Mouse (Mus musculus) embryonic fibroblast, embryonic 13.5 days (primary cell): ENCODE results near the gene Tra2b. TPM values are rescaled to one million over a fixed set of nuclear protein-coding genes. Genes with fewer than 3 reads are reported as not detected.
"Not testable (repeated sequence)": the region's sequence is repeated elsewhere in the genome, so short reads cannot be mapped to it uniquely, and the experiment has no call there.

Experiments
- H3K27ac ChIP-seq: 2 replicates; pipeline ENCODE4 v1.5.1; 2012; ENCODE audit warnings: low read length, control low read depth, inconsistent platforms; ENCODE audit not compliant: insufficient read depth
- H3K4me1 ChIP-seq: 2 replicates; pipeline ENCODE4 v1.6.1; 2011; ENCODE audit warnings: low read length; ENCODE audit not compliant: control insufficient read depth, insufficient read depth
- H3K4me3 ChIP-seq: 2 replicates; pipeline ENCODE4 v1.5.1; 2011; ENCODE audit warnings: mild to moderate bottlenecking, control low read depth, low read length; ENCODE audit not compliant: insufficient read depth
- CTCF ChIP-seq: IDR thresholded peaks from 2 replicates; pipeline ENCODE4 v1.5.1; 2011; ENCODE audit warnings: mild to moderate bottlenecking, control low read depth, low read length, moderate library complexity, borderline replicate concordance; ENCODE audit not compliant: insufficient read depth
- POLR2A ChIP-seq: IDR thresholded peaks from 2 replicates; pipeline ENCODE4 v1.6.1; 2011; ENCODE audit warnings: low read depth, mild to moderate bottlenecking, control low read depth, low read length, moderate library complexity
- polyA plus RNA-seq: library from polyadenylated mRNA; stranded (reverse); fragments of >200 nt; gene quantifications from 2 replicates; pipeline ENCODE4 v1.2.4, GENCODE M21; 2011; ENCODE audit warnings: low read depth; ENCODE audit not compliant: missing spikeins, insufficient read length

Gene Tra2b
- polyA plus RNA-seq, result 169 and 218 TPM in 2 replicates

DNA sequence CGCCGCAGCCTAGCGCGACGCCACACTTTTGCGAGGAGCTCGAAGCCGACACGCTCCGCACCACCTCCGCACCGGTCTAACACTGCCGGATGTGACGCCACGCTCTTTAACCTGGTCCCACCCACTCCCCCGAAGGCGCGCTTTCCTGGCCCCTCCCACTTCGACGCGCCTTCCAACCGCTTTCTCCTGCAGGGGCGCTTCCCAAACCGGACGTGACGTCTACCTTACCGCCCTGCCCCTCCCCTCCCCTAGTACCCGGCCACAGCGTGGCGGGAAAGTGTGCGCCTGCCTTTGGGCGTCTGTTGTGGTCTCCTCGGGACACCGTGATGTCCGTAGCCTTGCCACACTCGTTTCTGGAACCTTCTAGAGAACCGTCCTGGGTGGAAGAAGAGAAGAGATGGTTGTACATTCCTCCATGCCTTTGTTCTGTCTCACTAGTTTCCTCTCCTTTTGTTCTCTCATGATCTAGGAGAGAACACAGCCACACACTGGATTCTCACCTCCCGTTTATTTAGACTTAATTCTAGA is at the start of gene Tra2b:
TSS of gene Tra2b (minus strand) at position 157 of the 528 bp plus-strand sequence.
- H3K4me3 ChIP-seq, result peak within 1 kb of the TSS; percentile 93
- no peaks in the 10 kb centered on the region; the same call in 1 of the 2 replicates for H3K4me1 ChIP-seq
- H3K27ac ChIP-seq, result peak within 1 kb of the TSS; percentile 63
- TF ChIP-seq POLR2A (peak; percentile 93), CTCF (no peak)

DNA sequence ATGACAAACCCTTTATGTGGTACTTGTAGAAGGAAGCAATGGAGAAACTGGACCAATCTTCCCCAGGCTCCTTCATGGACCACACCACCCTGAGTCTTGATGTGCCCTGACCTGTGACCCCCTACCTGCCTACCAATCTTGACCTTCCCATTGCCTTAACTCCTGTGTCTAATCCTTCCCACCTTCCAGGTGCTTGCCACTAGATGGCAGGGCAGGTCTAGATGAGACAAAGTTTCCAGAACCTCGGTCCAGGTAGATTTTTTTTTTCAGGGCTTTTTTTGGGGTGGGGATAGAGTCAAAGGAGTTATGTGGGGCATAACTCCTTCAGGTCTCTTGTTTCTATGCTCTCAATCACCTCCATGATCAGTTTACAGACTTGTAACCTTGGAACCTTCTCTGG is 44.8 kb upstream of the Tra2b start:
- H3K4me1 ChIP-seq, result no peaks in the 10 kb centered on the region
- no peak overlapping the region for H3K4me3 ChIP-seq
- H3K27ac ChIP-seq, result no peak overlapping the region
- peak; percentile 55; the same call in 1 of the 2 replicates for TF ChIP-seq CTCF
- no peak for TF ChIP-seq POLR2A

DNA sequence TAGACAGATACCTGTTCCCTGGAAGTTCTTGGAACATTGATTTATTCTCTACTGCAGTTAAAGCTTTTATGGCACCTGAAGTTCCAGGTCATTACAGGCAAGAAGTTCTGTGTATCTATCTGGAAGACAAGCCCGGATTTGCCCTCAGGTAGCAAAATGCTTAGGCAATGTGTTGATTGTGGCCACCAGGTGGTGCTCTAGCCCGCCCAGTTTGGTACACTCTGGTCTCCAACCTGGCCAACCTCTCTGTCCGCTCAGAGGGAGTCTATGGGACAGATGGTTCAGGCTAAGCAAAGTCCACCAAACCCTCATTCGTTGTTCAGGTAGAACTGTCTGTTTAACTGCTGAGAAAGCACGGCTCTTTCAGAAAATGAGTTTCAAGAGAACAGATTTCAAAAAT is 36.8 kb upstream of the Tra2b start:
- Histone ChIP-seq H3K27ac (no peak overlapping the region), H3K4me3 (no peak overlapping the region), H3K4me1 (no peaks in the 10 kb centered on the region)
- no peak for TF ChIP-seq POLR2A
- peak; percentile 83 for TF ChIP-seq CTCF

DNA sequence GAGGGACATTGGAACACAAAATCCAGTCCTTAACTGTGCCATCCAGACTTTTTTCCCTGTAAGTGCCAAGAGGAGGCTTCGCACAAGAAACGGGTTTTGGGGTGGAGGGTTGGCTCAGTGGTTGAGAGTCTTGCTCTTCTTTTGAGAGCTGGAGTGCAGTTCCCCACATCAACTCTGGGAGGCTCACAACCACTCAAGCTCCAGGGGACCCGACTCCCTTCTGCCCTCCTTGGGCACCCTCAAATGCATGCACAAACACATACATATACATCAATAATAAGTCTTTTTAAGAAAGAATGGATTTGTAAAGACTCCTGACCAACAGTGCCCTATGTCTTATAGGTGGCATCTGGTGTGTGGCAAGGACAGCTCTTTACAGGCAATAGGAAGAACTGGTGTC is 35.6 kb upstream of the Tra2b start:
- H3K27ac ChIP-seq, result no peak overlapping the region
- no peak overlapping the region for H3K4me3 ChIP-seq
- TF ChIP-seq POLR2A, result no peak
- TF ChIP-seq CTCF, result no peak
- H3K4me1 ChIP-seq, result no peaks in the 10 kb centered on the region

DNA sequence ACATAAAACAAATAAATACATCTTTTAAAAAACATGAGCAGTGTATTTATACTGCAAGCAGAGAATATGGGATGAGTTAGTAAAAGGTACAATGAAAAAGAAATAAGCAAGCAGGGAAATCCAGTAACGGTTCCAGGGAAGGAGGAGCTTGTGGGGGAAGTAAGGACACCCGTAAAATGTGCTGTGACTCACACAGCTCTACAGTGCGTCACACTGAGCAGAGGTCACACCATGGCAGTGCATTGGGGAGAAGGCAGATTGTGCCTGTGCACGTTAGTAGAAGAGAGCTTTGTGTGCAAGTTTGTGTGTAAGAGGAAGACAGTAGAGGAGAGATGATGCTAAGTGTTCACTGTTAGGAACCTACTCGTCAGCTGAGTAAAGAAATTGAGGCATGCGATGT is 31.1 kb upstream of the Tra2b start:
- no peak for TF ChIP-seq POLR2A
- Histone ChIP-seq H3K4me1 (no peaks in the 10 kb centered on the region), H3K27ac (no peak overlapping the region), H3K4me3 (no peak overlapping the region)

DNA sequence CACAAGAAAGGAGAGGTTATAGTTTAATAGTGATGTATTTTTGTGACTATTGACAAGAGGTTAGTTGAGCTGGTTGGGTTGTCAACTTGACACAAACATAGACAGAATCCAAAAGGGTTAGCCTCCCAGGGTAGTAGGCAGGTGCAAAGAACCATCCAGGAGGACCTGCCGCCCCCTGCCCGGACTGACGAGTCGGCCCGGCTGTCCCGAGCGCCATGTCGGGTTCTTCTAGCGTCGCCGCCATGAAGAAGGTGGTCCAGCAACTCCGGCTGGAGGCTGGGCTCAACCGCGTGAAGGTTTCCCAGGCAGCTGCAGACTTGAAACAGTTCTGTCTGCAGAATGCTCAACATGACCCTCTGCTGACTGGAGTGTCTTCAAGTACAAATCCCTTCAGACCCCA is 29.0 kb upstream of the Tra2b start:
- not testable (repeated sequence) for H3K4me3 ChIP-seq, H3K27ac ChIP-seq, H3K4me1 ChIP-seq

DNA sequence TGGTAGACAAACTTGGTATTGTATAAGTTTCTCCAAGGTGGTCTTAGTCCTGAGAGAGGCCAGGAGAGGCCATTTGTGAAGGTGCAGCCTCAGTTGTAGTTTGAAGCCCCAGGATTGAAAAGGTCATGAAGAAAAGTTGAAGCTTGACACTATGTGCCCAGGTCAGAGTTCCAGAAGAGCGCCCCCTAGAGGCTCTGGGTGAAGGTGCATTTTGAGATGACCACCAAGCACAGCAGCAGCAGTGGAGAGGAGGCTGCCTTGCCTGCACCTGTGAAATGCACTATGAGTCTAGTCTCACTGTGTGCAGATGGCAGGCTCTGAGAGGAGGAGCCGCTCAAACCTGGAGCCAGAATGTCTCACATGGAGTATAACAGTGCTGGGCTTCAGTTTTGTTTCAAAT is 27.8 kb upstream of the Tra2b start:
- Histone ChIP-seq H3K4me3 (no peak overlapping the region), H3K4me1 (no peaks in the 10 kb centered on the region), H3K27ac (no peak overlapping the region)
- TF ChIP-seq CTCF (no peak), POLR2A (no peak)

DNA sequence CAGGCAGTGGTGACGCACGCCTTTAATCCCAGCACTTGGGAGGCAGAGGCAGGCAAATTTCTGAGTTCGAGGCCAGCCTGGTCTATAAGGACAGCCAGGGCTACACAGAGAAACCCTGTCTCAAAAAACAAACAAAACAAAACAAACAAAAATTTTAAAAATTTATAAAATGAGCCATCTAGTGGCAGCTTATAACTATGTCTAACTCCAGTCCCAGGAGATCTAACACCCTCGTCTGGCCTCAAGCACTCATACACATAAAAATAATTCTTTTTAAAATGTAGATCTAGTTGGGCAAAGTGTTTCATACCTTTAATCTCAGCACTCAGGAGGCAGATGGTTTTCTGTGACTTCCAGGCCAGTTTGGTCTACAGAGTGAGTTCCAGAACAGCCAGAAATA is 26.6 kb upstream of the Tra2b start:
- Histone ChIP-seq H3K27ac (no peak overlapping the region), H3K4me3 (no peak overlapping the region), H3K4me1 (no peaks in the 10 kb centered on the region)
- TF ChIP-seq CTCF (no peak), POLR2A (no peak)

DNA sequence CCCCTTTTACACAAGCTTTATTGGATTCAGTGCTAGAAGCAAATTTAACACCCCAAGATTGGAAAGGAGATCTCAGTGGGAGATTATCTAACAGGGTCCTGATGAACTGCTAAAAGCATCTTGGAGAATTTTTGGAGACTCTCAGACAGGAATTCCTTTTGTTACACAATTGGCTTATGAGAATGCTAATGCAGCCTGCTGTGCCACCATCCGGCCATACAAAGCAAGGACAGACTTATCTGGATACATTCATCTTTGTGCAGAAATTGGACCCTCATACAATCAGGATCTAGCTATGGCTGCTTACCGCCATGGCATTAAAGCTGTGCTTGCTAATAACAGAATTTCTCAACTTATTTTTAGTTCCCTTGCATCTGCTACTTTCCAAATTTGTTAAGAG is 23.8 kb upstream of the Tra2b start:
- Histone ChIP-seq H3K27ac (no peak overlapping the region), H3K4me1 (no peaks in the 10 kb centered on the region), H3K4me3 (no peak overlapping the region)
- TF ChIP-seq CTCF, result no peak
- TF ChIP-seq POLR2A, result no peak

DNA sequence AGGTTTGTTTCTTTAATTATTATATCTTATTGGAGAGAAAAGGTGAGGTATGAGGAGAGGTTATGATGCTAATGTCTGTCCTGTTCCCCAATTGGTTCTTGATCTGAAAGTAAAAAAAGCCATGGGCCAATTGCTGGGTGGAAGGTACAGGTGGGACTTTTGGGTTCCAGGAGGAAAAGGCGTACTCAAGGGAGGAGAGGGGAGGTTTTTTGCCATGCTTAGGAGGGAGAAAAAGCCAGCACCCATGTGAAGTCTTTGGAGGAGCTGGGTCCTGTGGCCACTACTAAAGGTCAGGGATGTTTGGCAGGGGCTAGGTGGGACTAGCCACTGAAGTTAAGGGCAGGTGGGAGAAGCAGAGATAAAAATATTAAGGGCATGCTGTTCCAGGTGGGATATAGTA is 21.2 kb upstream of the Tra2b start:
- TF ChIP-seq POLR2A, result no peak
- TF ChIP-seq CTCF, result no peak
- H3K4me3 ChIP-seq, result no peak overlapping the region
- no peak overlapping the region for H3K27ac ChIP-seq
- no peaks in the 10 kb centered on the region for H3K4me1 ChIP-seq

DNA sequence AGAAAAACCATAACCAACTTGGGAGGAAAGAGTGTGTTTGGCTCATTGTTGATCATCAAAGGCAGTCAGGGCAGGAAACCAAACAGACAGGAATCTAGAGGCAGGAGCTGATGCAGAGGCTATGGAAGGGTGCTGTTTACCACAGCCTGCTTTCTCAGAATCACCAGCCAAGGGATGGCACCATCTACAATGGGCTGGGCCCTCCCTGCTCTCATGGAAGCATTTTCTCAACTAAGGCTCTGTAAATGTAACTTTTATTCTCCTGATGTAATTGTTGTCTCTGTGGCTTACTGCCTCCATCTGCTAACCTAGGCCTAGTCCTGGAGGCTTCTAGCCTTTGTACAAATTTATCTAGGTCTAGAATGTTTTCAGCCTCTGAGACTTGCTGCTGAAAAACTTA is 10.7 kb upstream of the Tra2b start:
- H3K4me1 ChIP-seq, result no peaks in the 10 kb centered on the region
- H3K4me3 ChIP-seq, result no peak overlapping the region
- H3K27ac ChIP-seq, result no peak overlapping the region
- no peak for TF ChIP-seq POLR2A
- no peak for TF ChIP-seq CTCF

DNA sequence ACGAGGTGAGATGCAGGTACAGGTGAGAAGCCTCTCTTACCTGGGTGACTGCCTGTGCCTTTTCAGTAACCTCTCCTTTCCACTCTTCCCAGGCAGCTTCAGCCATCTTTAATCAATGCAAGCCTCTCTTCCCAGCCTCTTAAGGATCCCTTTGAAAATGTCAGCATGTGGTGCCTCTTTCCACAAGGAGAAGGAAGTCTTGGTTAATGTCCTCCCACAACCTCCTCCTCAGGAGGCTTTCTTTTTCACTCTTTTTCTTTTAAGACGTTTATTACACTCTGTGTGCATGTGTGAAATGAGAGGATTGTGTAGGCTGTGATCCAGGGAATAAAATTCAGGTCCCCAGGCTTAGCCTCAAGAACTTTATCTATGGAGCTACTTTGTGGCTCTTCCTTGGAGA is 9.3 kb upstream of the Tra2b start:
- no peak overlapping the region for H3K4me3 ChIP-seq
- H3K27ac ChIP-seq, result no peak overlapping the region
- TF ChIP-seq CTCF (no peak), POLR2A (no peak)
- H3K4me1 ChIP-seq, result no peaks in the 10 kb centered on the region
